In the genomic region with DNA sequence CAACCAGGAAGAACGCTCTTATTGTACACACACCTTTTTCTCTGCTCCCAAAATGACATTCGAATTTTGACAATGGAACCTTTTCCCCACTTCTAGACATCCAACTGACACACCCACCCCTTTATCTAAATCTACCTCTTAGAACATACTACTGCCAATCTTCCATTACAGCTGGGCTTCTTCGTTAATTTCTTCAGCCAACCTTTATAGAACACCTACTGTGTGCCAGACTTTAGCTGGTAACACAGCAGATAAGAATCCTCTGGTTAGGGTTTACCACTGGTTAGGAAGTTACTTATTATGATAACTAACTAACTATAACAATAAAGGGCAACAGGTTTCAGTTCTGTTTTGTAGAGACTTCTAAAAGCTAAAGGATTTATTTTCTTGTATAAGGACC, we compare ENCODE assay signal across 24 mouse cellular contexts. TPM values are rescaled to one million over a fixed set of nuclear protein-coding genes. Genes with fewer than 3 reads are reported as not detected.
DNase-seq lines count a peak whose midpoint lies in the region; ATAC-seq and TF ChIP-seq lines count a peak whose summit lies in the region.
"Had no signal": no experiment of that assay in that cellular context is flagged by ENCODE, and none has a peak within 500 bp of the region (broad histone marks: within the 10 kb centered on the region; RNA-seq: fewer than 3 reads in every experiment).

No protein-coding gene starts in this region.

- ATAC-seq in liver, embryonic 12.5 days: no peak
- ATAC-seq in erythroid progenitor cell, adult 5-6 weeks (replicated peaks; ENCODE audit: low FRiP score, poor library complexity, severe bottlenecking): peak; percentile 26
- no peak for ATAC-seq in liver, embryonic 16.5 days (ENCODE audit: low read depth)
- ATAC-seq: activated CD4-positive, CD25-positive, alpha-beta regulatory T cell, adult 4 months; forebrain, embryonic 13.5 days; forebrain, embryonic 16.5 days had no signal

- 66% methylated on average over 3 of the region's 3 CpGs for WGBS in liver, embryonic 12.5 days (ENCODE audit: insufficient replicate concordance)
- 78% methylated on average over 3 of the region's 3 CpGs for WGBS in bone marrow, adult 2 months
- 62% methylated on average over 3 of the region's 3 CpGs for WGBS in liver, embryonic 16.5 days (ENCODE audit: insufficient replicate concordance)

- no peak overlapping the region for H3K4me2 ChIP-seq in liver, embryonic 12.5 days
- 0 out of 2 replicates have a peak overlapping the region, but pooled peaks have one; percentile 8 for H3K4me2 ChIP-seq in liver, embryonic 16.5 days (ENCODE audit: low read depth, low read length)
- H3K4me2 ChIP-seq: forebrain, embryonic 13.5 days; heart, embryonic 11.5 days; hindbrain, embryonic 12.5 days; hindbrain, embryonic 15.5 days had no signal

- DNase-seq in liver: no peak
- DNase-seq in adrenal gland, postnatal 4 days (ENCODE audit: low spot score in 2 of 2): no peak
- no peak for DNase-seq in Muller cell, postnatal 12 days (ENCODE audit: inconsistent ontology term)
- no peak for DNase-seq in frontal cortex, adult 2 months (ENCODE audit: extremely low spot score in 1 of 2, low spot score in 1 of 2)
- DNase-seq: adrenal gland, adult 8-10 months; adrenal gland, postnatal 25 days; cerebellum, adult 11 months; cerebellum, adult 8-10 months; cerebellum, postnatal 14 days; gastrocnemius, adult 2 months; gastrocnemius, postnatal 14 days; heart, adult 11 months had no signal

- H3K36me3 ChIP-seq in liver, embryonic 12.5 days: no peaks in the 10 kb centered on the region
- H3K36me3 ChIP-seq in liver, embryonic 16.5 days (ENCODE audit: control insufficient read depth, insufficient read depth): no peaks in the 10 kb centered on the region
- H3K36me3 ChIP-seq: forebrain, embryonic 10.5 days; hindbrain, embryonic 12.5 days; hindbrain, embryonic 15.5 days had no signal

- peaks cover 22% of the 10 kb centered on the region for H3K4me1 ChIP-seq in liver, embryonic 12.5 days
- H3K4me1 ChIP-seq in bone marrow, adult 2 months (ENCODE audit: control insufficient read depth, insufficient read depth, low read length): no peaks in the 10 kb centered on the region; the same call in 1 of the 2 replicates
- H3K4me1 ChIP-seq in liver, embryonic 16.5 days (ENCODE audit: control insufficient read depth, low read depth, low read length): peaks cover 30% of the 10 kb centered on the region

- H3K27ac ChIP-seq in liver, embryonic 12.5 days: peak overlapping the region; percentile 64; the same call in 1 of the 2 replicates
- peak overlapping the region; percentile 34; the same call in 1 of the 2 replicates for H3K27ac ChIP-seq in bone marrow, adult 2 months (ENCODE audit: control insufficient read depth, insufficient read depth, low read depth, low read length, poor library complexity)
- peak overlapping the region; percentile 82 for H3K27ac ChIP-seq in liver, embryonic 16.5 days (ENCODE audit: low read length)
- H3K27ac ChIP-seq: forebrain, embryonic 10.5 days; forebrain, embryonic 13.5 days; gastrocnemius, adult 2 months; hindbrain, embryonic 12.5 days; hindbrain, embryonic 15.5 days had no signal

- H3K9me3 ChIP-seq in liver, embryonic 12.5 days (replicated peaks): no peaks in the 10 kb centered on the region
- no peaks in the 10 kb centered on the region for H3K9me3 ChIP-seq in liver, embryonic 16.5 days (replicated peaks; ENCODE audit: control insufficient read depth, low read length)
- H3K9me3 ChIP-seq: forebrain, embryonic 10.5 days; forebrain, embryonic 13.5 days; G1E; hindbrain, embryonic 12.5 days; hindbrain, embryonic 15.5 days had no signal

- no peak overlapping the region for H3K4me3 ChIP-seq in liver, embryonic 12.5 days
- no peak overlapping the region for H3K4me3 ChIP-seq in bone marrow, adult 2 months (replicated peaks; ENCODE audit: control insufficient read depth, low read depth, low read length)
- no peak overlapping the region for H3K4me3 ChIP-seq in liver, embryonic 16.5 days (ENCODE audit: low read depth, low read length)
- H3K4me3 ChIP-seq: forebrain, embryonic 10.5 days; forebrain, embryonic 13.5 days; gastrocnemius, adult 2 months; hindbrain, embryonic 12.5 days; hindbrain, embryonic 15.5 days had no signal

- H3K27me3 ChIP-seq in liver, embryonic 12.5 days (replicated peaks): no peaks in the 10 kb centered on the region
- H3K27me3 ChIP-seq in liver, embryonic 16.5 days (ENCODE audit: control insufficient read depth, insufficient read depth, low read depth, low read length): no peaks in the 10 kb centered on the region
- H3K27me3 ChIP-seq: forebrain, embryonic 13.5 days; hindbrain, embryonic 12.5 days; hindbrain, embryonic 15.5 days had no signal

- TF ChIP-seq POLR2A in bone marrow, adult 2 months (IDR thresholded peaks at IDR 0.05; ENCODE audit: borderline replicate concordance, control insufficient read depth, low read depth, low read length): no peak

- H3K9ac ChIP-seq in liver, embryonic 12.5 days: no peak overlapping the region
- 0 out of 2 replicates have a peak overlapping the region, but pooled peaks have one; percentile 18 for H3K9ac ChIP-seq in liver, embryonic 16.5 days (ENCODE audit: low read depth, low read length)
- H3K9ac ChIP-seq: forebrain, embryonic 13.5 days; hindbrain, embryonic 12.5 days; hindbrain, embryonic 15.5 days had no signal

- TF ChIP-seq CTCF in bone marrow, adult 2 months (IDR thresholded peaks at IDR 0.05; ENCODE audit: control insufficient read depth, insufficient read depth, low read length): no peak

RNA-seq across cellular contexts. Expression of gene Jade2, which starts 9.1 kb away (rescaled TPM):
- polyA plus RNA-seq in liver, embryonic 12.5 days (2016; fragmentation: Nextera tagmentation; extraction: Ambion mirVana): 0.92 and 0.95 TPM in 2 replicates
- 5.5 and 5.9 TPM in 2 replicates for polyA plus RNA-seq in bone marrow, adult 2 months (2011; ENCODE audit: insufficient read depth, insufficient read length, low replicate concordance, missing spikeins)
- 4.3 and 4.6 TPM in 2 replicates for total RNA-seq in erythroid progenitor cell, adult 5-6 weeks (2015; ENCODE audit: low replicate concordance)
- total RNA-seq in erythroid progenitor cell, adult 5-6 weeks (2017; ENCODE audit: low replicate concordance): 5.6 and 5.9 TPM in 2 replicates
- 0.64 and 0.79 TPM in 2 replicates for polyA plus RNA-seq in liver, embryonic 16.5 days (2015; fragmentation: Nextera tagmentation; extraction: Ambion mirVana)
- 10 to 100 TPM; 16.0 to 16.2 TPM for total RNA-seq in adrenal gland, postnatal 4 days (2021)
- polyA plus RNA-seq in frontal cortex, adult 2 months (2012; rRNA removed): 18.3 and 20.0 TPM in 2 replicates
